Mouse (Mus musculus) megakaryocyte progenitor cell, adult 5-6 weeks (primary cell): ENCODE data around the gene Crygb. TPM values are rescaled to one million over a fixed set of nuclear protein-coding genes. Genes with fewer than 3 reads are reported as not detected.

Source experiments
- ATAC-seq: replicated peaks from 2 replicates; pipeline ENCODE4 v1.8.0; 2016; ENCODE audit warnings: mild to moderate bottlenecking, moderate TSS enrichment, inconsistent platforms; ENCODE audit not compliant: poor library complexity
- total RNA-seq, 2 experiments: library from RNA; stranded (forward) in 1 of 2; stranded (reverse) in 1 of 2; fragments of 157-497, 149-512 nt in 1 of 2; fragments of 200-1000 nt in 1 of 2; gene quantifications; 2 replicates each; pipeline versions ENCODE4 v1.2.3 to v1.2.4; 2015 to 2017

The Crygb gene
- total RNA-seq (2015): not detected in 2 replicates
- total RNA-seq (2017): not detected in 2 replicates

- no peak for ATAC-seq
These were observed at the start of gene Crygb for GRCm38 (mm10) chr1:65082188-65082587. Gene Crygb, minus strand, starts transcription at chr1:65082288.

GRCm38 (mm10) chr1:65131671-65132070 lies 49.6 kb upstream of the Crygb start:
- no peak for ATAC-seq

DNA sequence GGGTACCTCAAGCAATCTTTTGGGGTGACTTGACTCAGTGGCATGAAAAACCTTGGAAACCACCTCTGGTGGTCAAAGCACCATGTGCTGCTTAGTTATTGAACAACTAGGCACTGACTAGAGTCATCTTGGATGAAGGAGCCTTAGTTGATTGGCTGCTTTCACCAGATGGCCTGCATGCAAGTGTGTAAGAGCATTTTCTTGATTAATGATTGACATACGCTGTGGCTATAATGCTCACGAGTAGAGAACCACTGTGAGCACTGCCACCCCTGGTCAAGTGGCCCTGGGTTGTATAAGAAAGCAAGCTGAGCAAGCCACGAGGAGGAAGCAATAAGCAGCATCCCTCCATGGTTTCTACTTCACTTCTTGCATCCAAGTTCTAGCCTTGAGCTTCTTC lies 48.1 kb upstream of the Crygb start:
- no peak for ATAC-seq

- ATAC-seq: no peak
These were observed 47.6 kb upstream of the Crygb start for GRCm38 (mm10) chr1:65129634-65130180.

GRCm38 (mm10) chr1:65122574-65123372 lies 40.7 kb upstream of the Crygb start, which contains the start of gene D630023F18Rik:
Gene D630023F18Rik, minus strand, starts transcription at chr1:65123214.
- no peak for ATAC-seq

DNA sequence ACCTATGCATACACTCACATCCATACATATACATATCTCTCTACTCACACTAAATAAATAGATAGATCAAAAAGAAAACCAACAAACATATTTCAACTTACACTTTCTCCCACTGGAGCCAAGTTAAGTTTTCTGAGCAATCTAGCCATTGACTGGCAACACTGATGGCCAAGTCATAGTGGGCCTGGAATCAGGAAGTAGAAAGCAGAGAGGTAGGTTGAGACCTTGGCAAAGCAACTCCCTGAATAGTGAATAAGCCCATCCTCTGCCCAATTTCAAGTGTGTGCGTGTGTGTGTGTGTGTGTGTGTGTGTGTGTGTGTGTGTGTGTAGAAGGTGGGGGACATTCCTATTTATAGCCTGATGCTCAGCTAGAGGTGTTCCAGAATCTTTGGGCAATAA lies 37.4 kb upstream of the Crygb start, which contains the start of gene Gm28845:
Gene Gm28845, minus strand, starts transcription at position 121 of the 400 bp plus-strand sequence.
- ATAC-seq: 0 out of 2 replicates have a peak, but pooled peaks have one; percentile 44

DNA sequence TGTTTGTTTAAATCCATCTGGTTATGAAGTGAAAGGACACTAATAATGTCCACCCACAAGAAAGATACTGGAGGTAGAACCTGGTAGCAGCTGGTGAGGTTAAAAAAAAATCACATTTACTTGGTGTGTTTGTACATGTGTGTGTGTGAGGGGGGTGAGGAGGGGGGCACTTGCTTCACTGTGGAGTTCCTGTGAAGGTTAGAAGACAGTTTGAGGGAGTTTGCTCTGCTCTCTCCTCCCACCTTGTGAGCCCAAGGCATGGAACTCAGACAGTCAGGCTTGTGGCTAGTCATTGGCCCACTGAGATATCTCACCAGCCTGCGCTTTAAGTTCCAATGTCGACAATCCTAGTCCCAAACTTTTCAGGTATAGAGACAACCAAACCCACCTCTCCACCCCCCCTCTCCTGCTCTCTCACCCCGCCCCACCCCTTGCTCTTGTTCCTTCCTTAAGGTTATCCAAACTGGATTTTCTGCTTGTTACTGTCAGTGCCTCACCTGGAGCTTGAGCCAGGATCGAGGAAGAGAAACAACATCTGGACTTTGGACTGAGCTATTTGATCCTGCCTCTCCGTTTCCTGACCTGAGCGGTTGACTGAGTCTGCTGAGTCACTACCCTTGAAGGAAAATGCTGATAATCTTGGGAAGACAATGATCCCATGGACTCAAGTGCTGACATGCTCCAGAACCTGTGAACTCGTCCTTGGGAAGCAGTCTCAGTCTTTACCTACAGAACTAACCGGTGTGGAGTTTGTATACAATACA lies 36.2 kb upstream of the Crygb start:
- no peak for ATAC-seq

DNA sequence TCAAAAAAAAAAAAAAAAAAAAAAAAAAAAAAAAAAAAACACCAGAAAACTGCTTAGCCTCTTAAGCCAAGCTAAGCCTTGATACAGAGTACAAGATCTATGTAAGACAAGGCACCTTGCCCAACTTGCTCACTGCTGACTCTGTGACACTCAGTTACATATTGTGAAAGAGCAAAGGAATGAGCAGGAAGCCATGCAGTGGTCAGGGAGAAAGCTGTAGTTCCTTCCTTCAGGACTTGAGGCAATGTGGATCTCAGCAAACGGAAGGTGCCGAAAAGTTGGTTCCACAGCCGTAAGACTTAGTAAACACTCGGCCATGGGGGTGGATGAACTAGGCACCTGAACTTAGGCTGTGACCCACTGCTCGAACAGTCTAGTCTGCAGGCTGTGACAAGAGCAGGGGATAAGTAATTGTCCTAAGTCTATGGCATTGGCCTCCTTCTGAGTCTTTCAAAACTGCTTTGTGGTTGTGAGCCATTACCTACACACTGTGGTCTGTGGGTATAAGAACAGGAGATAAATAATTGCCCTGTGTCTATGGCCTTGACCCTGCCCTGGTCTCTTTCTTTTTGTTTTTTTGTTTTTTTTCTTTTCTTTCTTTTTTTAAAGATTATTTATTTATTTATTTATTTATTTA lies 31.6 kb upstream of the Crygb start:
- peak; percentile 84 for ATAC-seq

DNA sequence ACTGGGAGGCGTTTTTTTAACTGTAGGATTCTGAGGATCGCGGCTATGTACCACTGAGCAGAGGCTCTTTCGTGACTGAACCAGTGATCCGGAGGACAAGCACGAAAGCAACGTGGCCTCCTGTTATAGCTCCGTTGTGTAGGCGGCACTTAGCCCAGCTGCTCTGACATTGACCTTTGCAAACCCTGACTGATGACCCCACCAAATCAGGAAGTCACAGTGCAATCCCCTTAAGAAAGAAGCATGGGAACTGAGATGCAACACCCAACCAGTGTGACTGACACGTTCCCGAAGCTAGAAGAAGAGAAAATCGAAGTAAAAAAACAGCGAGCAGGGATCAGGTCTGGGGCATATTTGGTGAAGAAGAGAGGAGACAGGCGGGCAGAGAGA lies 30.7 kb upstream of the Crygb start:
- ATAC-seq: peak; percentile 53

DNA sequence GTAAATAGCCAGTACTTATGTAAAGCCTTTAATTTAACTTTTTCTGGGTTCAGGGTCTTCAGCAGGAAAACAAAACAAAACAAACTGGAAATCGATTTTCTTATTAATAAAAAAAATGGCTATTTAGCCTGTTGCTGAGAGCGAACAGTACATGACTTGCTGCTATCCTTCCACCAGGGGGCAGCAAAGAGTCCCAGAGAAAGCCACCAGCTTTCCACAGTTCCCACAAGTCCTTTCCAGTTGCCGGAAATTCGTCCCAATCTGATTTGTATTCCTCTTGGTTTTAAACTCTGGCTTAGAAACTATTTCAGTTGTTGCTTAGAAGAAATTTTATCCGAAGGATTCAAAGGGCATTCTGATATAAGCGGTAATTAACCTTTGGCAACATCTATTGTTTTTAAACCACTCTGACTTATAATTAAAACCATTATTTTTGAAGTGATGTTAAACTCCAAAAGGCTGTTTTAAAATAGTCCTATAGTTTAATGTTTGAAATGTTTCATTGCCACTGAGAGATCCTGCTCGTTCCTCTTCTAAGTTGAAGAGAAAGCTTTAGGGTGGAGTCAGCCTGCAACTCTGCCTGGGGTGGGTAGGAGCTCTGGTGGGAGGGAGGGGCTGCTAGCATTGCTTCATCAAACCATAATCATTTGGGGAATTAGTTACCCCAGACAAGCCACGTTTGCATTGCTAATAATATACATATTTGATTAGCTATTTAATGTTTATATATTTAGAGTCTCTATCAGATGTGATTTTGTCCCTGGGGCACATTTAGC lies 30.1 kb upstream of the Crygb start:
- ATAC-seq: peak; percentile 41

DNA sequence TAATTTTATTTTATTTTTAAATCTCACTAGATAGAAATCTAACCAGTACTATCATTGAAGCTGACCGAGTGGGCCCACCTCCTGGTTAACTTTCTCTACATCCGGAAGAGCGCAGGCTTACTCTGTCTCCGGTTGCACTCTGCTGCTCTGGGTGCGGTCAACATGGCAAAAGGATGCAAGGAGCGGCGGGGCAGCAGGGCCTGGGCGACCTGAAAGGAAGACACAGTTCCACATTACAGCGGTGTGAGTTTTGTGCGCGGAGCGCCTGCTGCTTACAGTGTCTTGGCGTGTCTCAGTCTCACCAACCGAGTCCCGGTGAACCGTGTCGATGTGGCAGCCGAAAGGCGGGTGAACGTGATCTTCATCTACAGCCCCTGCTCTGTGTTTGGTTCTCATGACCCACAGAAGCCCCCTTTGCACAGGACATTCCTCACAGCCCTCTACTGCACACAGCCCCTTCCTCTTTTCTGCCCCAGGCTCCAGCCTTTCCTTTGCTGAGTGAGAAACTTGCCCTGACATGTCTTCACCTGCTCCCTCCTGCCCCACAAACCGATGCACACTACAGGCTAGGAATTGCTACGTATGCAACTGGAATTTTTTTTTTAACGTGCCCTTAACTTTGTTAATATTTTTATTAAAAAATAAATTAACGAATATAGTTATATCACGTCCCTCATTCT lies 27.8 kb upstream of the Crygb start:
- no peak for ATAC-seq

- no peak for ATAC-seq
These were observed 27.1 kb upstream of the Crygb start for GRCm38 (mm10) chr1:65109196-65109595.

DNA sequence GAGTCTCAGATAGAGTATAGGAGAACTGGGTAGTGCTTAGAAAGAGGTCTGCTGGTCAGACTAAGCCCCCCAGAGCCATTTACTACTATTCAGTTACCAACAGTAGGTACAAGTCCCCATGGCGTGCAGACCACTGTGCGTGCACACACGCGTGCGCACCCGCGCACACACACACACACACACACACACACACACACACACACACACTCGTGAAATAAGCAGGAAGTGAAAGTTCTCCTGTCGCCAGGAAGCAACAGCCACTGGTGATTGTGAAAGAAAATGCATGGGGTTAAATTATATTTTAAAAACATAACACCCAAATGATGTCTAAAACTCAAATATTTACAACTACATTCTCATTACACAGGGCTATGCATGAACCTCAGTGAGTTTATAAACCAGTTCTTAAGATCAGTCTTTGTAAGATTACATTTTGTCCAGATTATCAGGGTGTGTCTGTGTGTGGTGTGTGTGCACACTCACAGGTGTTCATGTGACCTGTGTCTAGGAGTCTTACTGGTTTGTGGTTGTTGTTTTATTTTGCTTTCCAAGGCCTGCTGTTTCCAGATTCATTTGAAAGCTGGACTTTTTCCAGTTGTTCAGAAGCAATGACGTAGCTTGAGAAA lies 25.7 kb upstream of the Crygb start:
- ATAC-seq: peak; percentile 77

DNA sequence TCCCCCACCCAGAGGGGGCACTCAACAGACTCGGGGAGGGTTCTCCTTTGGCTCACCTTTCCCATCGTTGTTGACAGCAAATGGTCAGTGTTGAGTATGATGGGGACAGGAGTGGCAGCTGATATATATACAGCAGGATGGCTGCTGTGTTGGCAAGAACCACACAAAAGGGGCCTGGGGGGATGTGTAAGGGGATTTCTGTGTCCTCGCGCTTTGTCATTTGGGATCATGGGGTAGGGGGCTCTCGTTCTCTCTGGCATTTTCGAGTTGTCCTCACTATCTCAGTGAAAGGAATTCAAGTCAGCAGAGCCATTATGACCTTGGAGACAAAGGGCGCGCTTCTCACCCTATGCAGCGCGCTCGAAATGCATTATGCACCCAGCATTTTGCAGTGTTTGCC lies 21.2 kb upstream of the Crygb start, which contains the start of gene Cryga:
Gene Cryga, minus strand, starts transcription at position 101 of the 400 bp plus-strand sequence.
- no peak for ATAC-seq

GRCm38 (mm10) chr1:65096953-65097352 lies 14.9 kb upstream of the Crygb start:
- ATAC-seq: no peak

DNA sequence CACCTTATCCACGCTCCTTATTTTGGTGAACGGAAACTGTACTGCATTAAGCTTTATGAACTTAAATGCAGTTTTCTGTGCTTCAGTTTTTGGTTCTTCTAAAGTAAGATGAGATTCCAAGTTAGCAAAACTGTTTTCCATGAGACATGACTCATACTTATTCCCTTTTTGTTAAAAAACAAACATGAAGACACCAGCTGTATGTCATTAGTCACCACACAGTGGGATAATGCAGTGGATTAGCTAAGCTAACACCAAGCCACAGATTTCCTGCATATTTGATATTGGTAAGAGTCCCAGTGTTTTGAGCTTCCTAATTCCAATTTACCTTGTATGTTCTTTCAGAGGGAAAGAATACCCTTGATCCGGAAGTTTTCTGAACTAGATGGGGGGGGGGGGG lies 9.5 kb upstream of the Crygb start:
- no peak for ATAC-seq

DNA sequence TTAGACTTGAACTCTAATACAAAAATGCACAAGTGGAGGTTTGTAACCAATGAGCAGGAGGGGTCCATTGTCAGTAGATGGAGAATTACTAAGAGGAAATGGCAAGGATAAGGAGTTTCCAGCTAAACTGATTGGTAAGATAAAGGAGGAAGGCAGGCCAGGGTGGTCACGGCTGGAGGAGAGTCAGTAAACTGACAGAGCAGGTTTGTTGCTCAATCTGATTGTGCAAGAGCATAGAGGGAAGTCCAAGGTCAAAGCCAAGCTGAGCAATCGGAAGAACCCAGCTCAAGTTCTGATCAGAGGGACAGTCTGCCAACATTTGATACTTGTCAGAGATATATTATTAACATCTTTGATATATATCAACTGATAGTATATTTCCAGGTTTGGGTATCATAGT lies 8.3 kb upstream of the Crygb start:
- ATAC-seq: peak; percentile 94

DNA sequence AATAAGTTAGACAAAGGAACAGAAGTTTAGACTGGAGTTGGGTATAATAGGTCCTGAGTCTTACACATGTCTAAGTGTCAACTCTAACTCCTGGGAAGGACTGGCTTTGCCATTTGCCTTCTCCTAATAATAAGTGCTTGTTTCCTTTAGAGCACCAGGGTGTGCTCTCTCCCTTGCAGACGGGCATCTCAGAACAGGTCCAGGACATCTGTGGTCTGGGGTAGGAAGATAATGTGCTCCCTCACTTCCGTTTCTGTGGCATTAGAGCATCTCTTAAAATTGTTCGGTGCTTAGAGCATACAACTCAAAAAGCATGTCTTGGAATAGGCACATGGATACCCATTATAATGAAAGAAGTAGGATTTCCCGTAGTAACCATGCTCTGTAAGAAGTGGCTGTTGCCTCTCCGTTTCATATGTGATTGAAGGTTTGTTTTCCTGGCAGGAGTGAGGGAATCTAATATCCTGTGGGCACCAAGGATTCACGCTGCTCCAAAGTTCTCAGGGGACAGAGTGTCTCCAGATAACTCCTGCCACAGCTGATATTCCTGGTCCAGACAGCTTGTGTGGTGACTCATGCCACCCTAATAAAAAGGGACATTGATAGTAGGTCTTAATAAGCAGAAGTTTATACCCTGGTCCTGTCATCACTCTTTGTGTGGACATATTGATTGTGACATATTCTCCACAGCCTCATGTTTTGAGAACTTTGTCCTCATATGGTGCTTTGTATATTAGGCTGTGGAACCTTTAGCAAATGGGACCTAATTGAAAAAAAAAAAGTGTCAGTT lies 6.7 kb upstream of the Crygb start:
- peak; percentile 76 for ATAC-seq
